Mouse (Mus musculus) bone marrow macrophage, adult 2 months (primary cell): ENCODE measurements around the gene Pcyt2.

Experiments
- CTCF ChIP-seq: IDR thresholded peaks from 2 replicates; pipeline ENCODE4 v1.5.1; 2012; ENCODE audit warnings: low read depth, mild to moderate bottlenecking, low read length, moderate library complexity
- POLR2A ChIP-seq: IDR thresholded peaks from 2 replicates; pipeline ENCODE4 v1.6.1; 2012; ENCODE audit warnings: mild to moderate bottlenecking, low read depth, low read length, borderline replicate concordance

- TF ChIP-seq CTCF (no peak), POLR2A (no peak)
Measured at GRCm38 (mm10) chr11:120576365-120576981, 41.3 kb downstream of the Pcyt2 start.
